Mouse (Mus musculus) gastrocnemius, adult 2 months (tissue): ENCODE results near the gene Kcnma1. TPM values are rescaled to one million over a fixed set of nuclear protein-coding genes. Genes with fewer than 3 reads are reported as not detected.

Experiments used
- DNase-seq: peaks from one replicate; pipeline ENCODE4 v3.0.0; 2022
- H3K27ac ChIP-seq: fragments of 200-600 bp; 2 replicates; pipeline ENCODE4 v1.8.1; 2022; ENCODE audit warnings: mild to moderate bottlenecking
- H3K4me3 ChIP-seq: fragments of 200-600 bp; 2 replicates; pipeline ENCODE4 v1.8.1; 2022; ENCODE audit warnings: mild to moderate bottlenecking, moderate library complexity
- CTCF ChIP-seq: fragments of 200-600 bp; IDR thresholded peaks from 2 replicates; pipeline ENCODE4 v1.8.1; 2022; ENCODE audit warnings: antibody characterized with exemption, mild to moderate bottlenecking, moderate library complexity
- intact Hi-C: fragments of 180-260 bp; cut with DNase I; formaldehyde crosslinking; loops from one replicate; pipeline ENCODE4 v1.15.1; 2025
- total RNA-seq, 2 experiments: library from RNA; stranded (reverse); gene quantifications; 2 replicates each; pipeline ENCODE4 v1.2.3; 2021

Gene Kcnma1
- total RNA-seq, 2 experiments from 2014 or later, result 52.6 to 80.4 TPM

- no peak for TF ChIP-seq CTCF
- Histone ChIP-seq H3K27ac (no peak overlapping the region), H3K4me3 (no peak overlapping the region)
- intact Hi-C loops, result no loop called here
- DNase-seq, result no peak
These were observed 178.7 kb downstream of the Kcnma1 start for GRCm38 (mm10) chr14:23835387-23836111.

- peak; percentile 47 for DNase-seq
- intact Hi-C loops, result loop anchor here (5.0 kb wide), 1 partner anchor 171 kb away; no protein-coding TSS in a partner anchor
- Histone ChIP-seq H3K4me3 (peak overlapping the region; percentile 52), H3K27ac (peak overlapping the region; percentile 80)
- TF ChIP-seq CTCF, result no peak
These were observed 183.0 kb downstream of the Kcnma1 start for GRCm38 (mm10) chr14:23831284-23831683.

GRCm38 (mm10) chr14:23830316-23830715, 184.0 kb downstream of the Kcnma1 start:
- no peak for TF ChIP-seq CTCF
- peak overlapping the region; percentile 52 for H3K4me3 ChIP-seq
- intact Hi-C loops, result loop anchor here (5.0 kb wide), 1 partner anchor 172 kb away; no protein-coding TSS in a partner anchor

DNA sequence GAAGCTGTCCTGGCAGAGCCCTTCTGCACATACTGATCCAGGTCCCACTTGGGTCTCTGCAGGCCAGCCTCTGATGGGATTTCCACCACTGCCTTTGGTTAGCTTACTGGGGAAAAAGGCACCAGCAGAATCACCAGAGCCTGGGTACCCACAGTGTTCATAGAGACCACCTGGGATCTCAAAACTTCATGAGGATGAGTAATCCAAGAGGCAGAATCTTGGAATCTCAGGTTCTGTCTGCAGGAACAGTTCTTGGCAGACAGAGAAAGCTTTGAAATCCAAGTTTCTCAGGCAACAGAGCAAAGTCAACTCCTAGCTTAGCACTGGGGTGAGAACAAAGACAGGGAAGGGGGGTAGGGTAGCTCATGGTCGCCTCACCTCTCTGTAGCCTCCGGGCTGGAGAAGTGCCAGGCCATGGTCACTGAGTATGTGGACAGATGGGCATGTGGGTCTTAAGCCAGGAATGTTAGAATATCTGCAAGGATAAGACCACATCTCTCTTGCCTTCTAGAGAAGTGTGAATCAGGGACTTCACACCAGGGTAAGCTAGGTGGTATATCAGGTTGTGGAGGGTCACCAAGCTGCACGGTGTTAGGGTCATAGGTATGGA, 185.5 kb downstream of the Kcnma1 start:
- DNase-seq, result peak; percentile 38
- no peak for TF ChIP-seq CTCF
- no peak overlapping the region for H3K4me3 ChIP-seq

More at GRCm38 (mm10) chr14:23830316-23830715, 184.0 kb downstream of the Kcnma1 start:
- H3K27ac ChIP-seq, result peak overlapping the region; percentile 80
- no peak for DNase-seq

DNA sequence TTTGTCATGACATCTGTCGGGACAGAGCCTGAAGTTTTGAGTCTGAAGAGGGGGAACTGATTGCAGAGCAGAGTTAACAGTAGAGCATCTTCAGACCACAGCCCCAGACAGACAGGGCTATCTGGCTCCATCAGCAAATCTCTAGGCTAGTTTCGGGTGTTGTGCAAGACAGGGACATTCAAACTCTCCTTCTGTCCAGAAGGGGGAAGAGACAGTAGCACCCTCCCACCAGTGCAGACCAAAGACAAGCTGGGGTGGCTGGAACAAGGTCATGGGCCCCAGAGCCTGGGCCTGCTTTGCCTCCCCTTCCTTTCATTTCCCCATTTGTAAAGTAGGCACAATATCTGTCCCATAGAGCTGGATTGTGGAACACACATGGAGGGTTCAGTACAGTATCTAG, 189.4 kb downstream of the Kcnma1 start:
- intact Hi-C loops, result no loop called here
- Histone ChIP-seq H3K4me3 (no peak overlapping the region), H3K27ac (no peak overlapping the region)
- no peak for DNase-seq
- no peak for TF ChIP-seq CTCF

More for the DNA sequence above, 185.5 kb downstream of the Kcnma1 start:
- intact Hi-C loops, result loop anchor here (2.0 kb wide), 1 partner anchor 40 kb away; no protein-coding TSS in a partner anchor
- H3K27ac ChIP-seq, result no peak overlapping the region

DNA sequence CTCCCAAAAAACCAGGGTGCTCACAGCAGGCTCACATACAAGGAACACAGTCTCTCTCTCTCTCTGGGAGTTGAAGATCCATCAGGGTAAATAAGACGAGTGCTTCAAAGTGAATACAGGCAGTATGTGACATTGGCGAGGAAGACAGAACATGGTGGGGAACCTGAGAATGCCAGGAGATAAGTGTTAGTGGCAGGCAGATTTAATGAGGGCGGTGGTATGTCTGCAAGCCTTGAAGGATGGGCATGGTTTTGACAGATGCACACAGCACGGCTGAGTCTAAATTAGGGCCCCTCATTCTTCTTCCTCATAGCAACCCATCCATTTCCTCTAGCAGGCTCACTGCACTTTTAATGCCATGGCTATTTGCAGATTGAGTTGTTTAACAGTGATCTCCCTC, 190.0 kb downstream of the Kcnma1 start:
- TF ChIP-seq CTCF, result no peak
- H3K4me3 ChIP-seq, result no peak overlapping the region
- no peak for DNase-seq
- intact Hi-C loops, result no loop called here
- no peak overlapping the region for H3K27ac ChIP-seq

- intact Hi-C loops, result no loop called here
- Histone ChIP-seq H3K27ac (peak overlapping the region; percentile 35; the same call in 1 of the 2 replicates), H3K4me3 (no peak overlapping the region)
- TF ChIP-seq CTCF, result no peak
- DNase-seq, result peak; percentile 46
These were observed 196.7 kb downstream of the Kcnma1 start for GRCm38 (mm10) chr14:23817585-23817984.

DNA sequence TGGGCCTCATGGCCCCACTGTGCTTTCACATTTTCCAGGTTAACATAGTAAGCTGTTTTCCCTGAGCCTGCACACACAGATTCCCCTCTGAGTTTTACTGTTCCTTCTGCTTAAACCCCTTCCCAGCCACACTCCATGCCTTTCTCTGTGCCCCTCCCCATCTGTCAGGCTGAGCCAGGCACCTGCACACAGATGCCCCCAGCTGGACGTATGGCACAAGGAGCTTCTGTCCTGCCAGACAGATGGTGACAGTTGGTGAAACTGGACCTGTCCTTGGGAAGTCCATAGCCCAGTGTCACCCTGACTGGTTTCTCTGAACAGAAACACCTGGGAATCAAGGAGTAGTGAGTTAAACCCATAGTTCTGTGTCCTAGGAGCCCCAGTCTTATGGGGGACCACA, 204.2 kb downstream of the Kcnma1 start:
- no peak for TF ChIP-seq CTCF
- H3K27ac ChIP-seq, result no peak overlapping the region
- DNase-seq, result no peak
- no peak overlapping the region for H3K4me3 ChIP-seq
- intact Hi-C loops, result no loop called here

DNA sequence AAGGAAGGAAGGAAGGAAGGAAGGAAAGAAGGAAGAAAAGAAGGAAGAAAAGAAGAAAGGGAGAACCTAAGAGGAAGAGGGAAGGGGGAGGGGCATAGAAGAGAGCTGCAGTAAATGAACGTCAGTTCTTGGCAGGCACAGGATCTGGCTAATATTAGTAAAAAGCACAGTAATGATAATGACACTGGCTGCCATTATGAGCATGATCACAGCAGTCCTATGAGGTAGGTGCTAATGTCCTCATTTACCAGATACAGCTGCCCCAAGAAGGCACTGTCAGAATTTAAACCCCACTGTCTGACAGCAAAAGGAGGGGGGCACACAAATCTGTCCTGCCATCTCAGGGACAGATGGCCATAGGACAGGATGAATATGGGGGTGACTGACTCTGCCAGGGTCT, 205.2 kb downstream of the Kcnma1 start:
- Histone ChIP-seq H3K4me3 (no peak overlapping the region), H3K27ac (no peak overlapping the region)
- no peak for DNase-seq
- intact Hi-C loops, result no loop called here
- TF ChIP-seq CTCF, result no peak

GRCm38 (mm10) chr14:23806378-23806777, 207.9 kb downstream of the Kcnma1 start:
- H3K4me3 ChIP-seq, result no peak overlapping the region
- no peak for TF ChIP-seq CTCF
- H3K27ac ChIP-seq, result no peak overlapping the region
- intact Hi-C loops, result no loop called here
- DNase-seq, result no peak

DNA sequence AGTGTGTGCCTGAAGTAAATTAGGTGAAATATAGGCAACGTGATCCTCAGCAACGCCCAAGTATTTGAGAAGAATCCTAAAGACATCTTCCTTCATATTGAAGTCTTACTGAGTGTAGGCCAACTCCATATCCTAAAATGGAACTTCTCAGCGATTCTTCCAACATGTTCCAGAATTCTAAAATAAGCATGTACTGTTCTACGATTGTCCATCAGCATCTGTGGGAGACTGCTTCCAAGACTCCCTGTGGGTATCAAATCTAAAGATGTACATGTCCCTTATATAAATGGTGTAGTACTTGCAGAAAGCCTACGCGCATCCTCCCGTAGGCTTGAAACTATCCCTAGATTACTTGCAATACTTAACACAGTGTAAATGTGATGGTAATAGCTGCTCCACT, 217.4 kb downstream of the Kcnma1 start:
- intact Hi-C loops, result no loop called here
- no peak for DNase-seq
- no peak for TF ChIP-seq CTCF
- Histone ChIP-seq H3K4me3 (no peak overlapping the region), H3K27ac (no peak overlapping the region)

GRCm38 (mm10) chr14:23792674-23793073, 221.6 kb downstream of the Kcnma1 start:
- TF ChIP-seq CTCF, result no peak
- Histone ChIP-seq H3K4me3 (no peak overlapping the region), H3K27ac (peak overlapping the region; percentile 57)
- DNase-seq, result no peak
- intact Hi-C loops, result loop anchor here (5.0 kb wide), 1 partner anchor 210 kb away; no protein-coding TSS in a partner anchor

GRCm38 (mm10) chr14:23792076-23792475, 222.2 kb downstream of the Kcnma1 start:
- intact Hi-C loops, result loop anchor here (5.0 kb wide), 1 partner anchor 210 kb away; no protein-coding TSS in a partner anchor
- Histone ChIP-seq H3K27ac (peak overlapping the region; percentile 41), H3K4me3 (no peak overlapping the region)
- no peak for TF ChIP-seq CTCF
- peak; percentile 44 for DNase-seq
